Mouse (Mus musculus): ENCODE measurements at regions not wholly inside any gene's neighbourhood (a gene's known extent, or its start where the extent isn't known, plus 50 kb on each side); places are given as distances from the start of the nearest gene placed in this dataset.

DNA sequence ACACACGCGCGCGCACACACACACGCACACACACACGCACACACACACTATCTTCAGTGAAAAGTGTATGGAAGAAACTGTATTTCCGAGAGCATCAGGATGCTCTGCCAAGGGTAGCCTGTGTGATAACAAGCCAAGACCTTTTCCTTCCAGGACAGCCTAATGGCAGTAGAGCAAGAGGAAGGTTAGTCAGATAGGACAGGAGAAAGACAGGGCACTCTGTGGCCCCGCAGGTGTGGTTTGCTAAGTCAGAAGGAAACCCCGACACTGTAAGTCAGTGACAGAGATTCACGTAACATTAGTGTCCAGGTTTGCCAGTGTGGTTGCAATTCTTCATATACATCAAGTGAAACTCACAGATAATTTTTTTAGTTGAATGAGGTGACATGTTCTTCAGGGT lies 92.8 kb downstream of the Rpl14 start:
- H3K4me1 ChIP-seq (ENCODE audit: control insufficient read depth, insufficient read depth, low read length) = peaks cover 8% of the 10 kb centered on the region; the same call in 1 of the 2 replicates
- H3K9ac ChIP-seq (ENCODE audit: low read depth, low read length) = no peak overlapping the region
- no peak overlapping the region for H3K4me2 ChIP-seq (ENCODE audit: low read depth, low read length)
- no peak overlapping the region for H3K27ac ChIP-seq (replicated peaks; ENCODE audit: low read depth, low read length)
- H3K9me3 ChIP-seq (ENCODE audit: control insufficient read depth, low read length) = no peaks in the 10 kb centered on the region
- WGBS = 95% methylated on average over 10 of the region's 10 CpGs
- no peaks in the 10 kb centered on the region for H3K27me3 ChIP-seq (replicated peaks; ENCODE audit: control insufficient read depth, insufficient read depth, low read length)
- H3K36me3 ChIP-seq (ENCODE audit: control insufficient read depth, insufficient read depth, low read length) = no peaks in the 10 kb centered on the region
- ATAC-seq (ENCODE audit: low read depth) (no peak), DNase-seq (ENCODE audit: low spot score) (no peak)
- H3K4me3 ChIP-seq (ENCODE audit: low read depth, low read length) = no peak overlapping the region

DNA sequence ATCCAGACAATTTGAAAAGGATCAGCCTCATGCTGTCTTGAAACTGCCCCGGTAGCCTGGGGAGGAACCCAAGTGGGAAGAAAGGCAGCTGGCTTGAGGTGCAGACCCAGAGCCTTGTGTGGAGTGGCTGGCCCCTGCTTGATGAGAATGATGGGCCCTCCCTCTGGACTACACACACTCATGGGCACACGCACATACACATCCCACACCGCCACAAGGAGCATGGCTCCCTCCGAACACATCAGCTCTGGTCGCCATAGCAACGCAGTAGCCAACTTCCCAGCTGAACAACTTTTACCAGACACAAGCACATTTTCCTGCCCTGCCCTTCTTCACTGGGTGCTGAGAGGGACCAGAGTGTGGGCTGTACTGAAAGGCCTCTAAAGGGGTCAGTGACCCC lies 101.2 kb downstream of the Rpl14 start:
- 0 out of 2 replicates have a peak, but pooled peaks cover 3% of the 10 kb centered on the region for H3K27me3 ChIP-seq (replicated peaks; ENCODE audit: control insufficient read depth, insufficient read depth, low read length)
- WGBS = 33% methylated on average over 6 of the region's 6 CpGs
- no peaks in the 10 kb centered on the region for H3K9me3 ChIP-seq (ENCODE audit: control insufficient read depth, low read length)
- H3K4me2 ChIP-seq (ENCODE audit: low read depth, low read length) = no peak overlapping the region
- DNase-seq (ENCODE audit: low spot score) = peak; percentile 54
- ATAC-seq (ENCODE audit: low read depth) = peak; percentile 54; the same call in 1 of the 2 replicates
- no peaks in the 10 kb centered on the region for H3K36me3 ChIP-seq (ENCODE audit: control insufficient read depth, insufficient read depth, low read length)
- H3K27ac ChIP-seq (replicated peaks; ENCODE audit: low read depth, low read length) = no peak overlapping the region
- no peak overlapping the region for H3K9ac ChIP-seq (ENCODE audit: low read depth, low read length)
- H3K4me1 ChIP-seq (ENCODE audit: control insufficient read depth, insufficient read depth, low read length) = peaks cover 30% of the 10 kb centered on the region
- no peak overlapping the region for H3K4me3 ChIP-seq (ENCODE audit: low read depth, low read length)

DNA sequence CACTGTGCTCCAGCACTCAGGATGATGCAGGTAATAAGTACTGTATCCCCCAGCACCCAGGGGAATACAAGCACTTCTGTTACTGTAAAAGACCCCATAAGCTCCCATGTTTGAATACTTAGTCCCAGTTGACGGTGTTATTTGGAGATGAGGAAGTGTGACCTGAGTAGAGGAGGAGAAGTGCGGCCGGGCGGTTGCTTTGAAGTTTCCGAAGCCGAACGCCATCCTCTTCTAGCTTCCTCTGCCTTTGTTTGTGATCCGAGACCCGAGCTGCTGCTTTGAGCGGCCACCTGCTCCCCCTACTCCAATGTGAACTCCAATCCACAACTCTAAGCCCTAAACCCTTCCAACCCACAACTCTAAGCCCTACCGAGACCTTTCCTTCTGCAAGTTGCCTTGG lies 103.6 kb downstream of the Rpl14 start:
- H3K4me3 ChIP-seq (ENCODE audit: low read depth, low read length) = peak overlapping the region; percentile 22; the same call in 1 of the 2 replicates
- 2% methylated on average over 11 of the region's 11 CpGs for WGBS
- no peaks in the 10 kb centered on the region for H3K9me3 ChIP-seq (ENCODE audit: control insufficient read depth, low read length)
- no peak overlapping the region for H3K27ac ChIP-seq (replicated peaks; ENCODE audit: low read depth, low read length)
- H3K4me1 ChIP-seq (ENCODE audit: control insufficient read depth, insufficient read depth, low read length) = peaks cover 33% of the 10 kb centered on the region
- 0 out of 2 replicates have a peak, but pooled peaks cover 3% of the 10 kb centered on the region for H3K27me3 ChIP-seq (replicated peaks; ENCODE audit: control insufficient read depth, insufficient read depth, low read length)
- DNase-seq (ENCODE audit: low spot score) = no peak
- ATAC-seq (ENCODE audit: low read depth) = no peak
- H3K36me3 ChIP-seq (ENCODE audit: control insufficient read depth, insufficient read depth, low read length) = no peaks in the 10 kb centered on the region
- peak overlapping the region; percentile 50 for H3K4me2 ChIP-seq (ENCODE audit: low read depth, low read length)
- H3K9ac ChIP-seq (ENCODE audit: low read depth, low read length) = no peak overlapping the region

DNA sequence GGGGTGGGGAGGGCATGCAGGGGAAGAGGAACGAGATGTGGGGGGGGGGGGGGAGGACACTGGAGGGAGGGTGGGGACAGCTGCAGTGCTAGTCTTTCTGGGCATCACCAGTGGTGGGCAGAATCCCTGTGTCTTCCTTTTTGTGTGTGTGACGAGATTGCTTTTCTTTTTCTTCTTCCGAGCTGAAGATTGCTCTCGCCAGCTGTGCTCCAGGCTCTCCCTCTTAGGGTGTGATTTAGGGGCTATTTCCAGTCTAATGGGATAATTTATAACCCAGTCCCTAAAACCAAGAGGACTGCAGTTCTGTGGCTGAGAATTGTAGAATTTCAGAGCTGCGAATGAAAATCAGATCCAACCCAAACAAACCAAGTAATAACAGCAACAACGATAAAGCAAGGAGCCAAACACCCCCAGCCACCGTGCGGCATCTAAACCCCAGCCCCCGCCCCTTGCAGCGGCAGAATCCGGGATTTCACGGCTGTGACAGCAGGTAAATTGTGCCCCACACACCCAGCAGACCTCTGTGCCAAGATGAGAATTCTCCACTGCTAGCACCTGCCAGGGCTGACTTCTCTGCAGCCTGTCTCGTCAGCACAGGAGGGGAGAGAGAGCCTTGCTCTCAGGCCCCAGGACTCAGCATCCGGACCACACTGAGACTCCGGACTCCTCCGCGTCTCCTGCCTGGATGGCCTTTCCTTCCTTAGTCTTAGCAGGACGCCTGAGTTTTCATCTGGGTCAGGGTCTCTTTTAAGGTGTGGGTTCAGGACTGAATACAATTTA lies 104.3 kb downstream of the Rpl14 start:
- peak overlapping the region; percentile 50 for H3K4me2 ChIP-seq (ENCODE audit: low read depth, low read length)
- peak; percentile 35; the same call in 1 of the 2 replicates for ATAC-seq (ENCODE audit: low read depth)
- no peaks in the 10 kb centered on the region for H3K36me3 ChIP-seq (ENCODE audit: control insufficient read depth, insufficient read depth, low read length)
- H3K4me1 ChIP-seq (ENCODE audit: control insufficient read depth, insufficient read depth, low read length) = peaks cover 34% of the 10 kb centered on the region
- peak overlapping the region; percentile 22 for H3K4me3 ChIP-seq (ENCODE audit: low read depth, low read length)
- DNase-seq (ENCODE audit: low spot score) = peak; percentile 39
- 4% methylated on average over 17 of the region's 18 CpGs for WGBS
- H3K9ac ChIP-seq (ENCODE audit: low read depth, low read length) = peak overlapping the region; percentile 2; the same call in 1 of the 2 replicates
- no peak overlapping the region for H3K27ac ChIP-seq (replicated peaks; ENCODE audit: low read depth, low read length)
- 0 out of 2 replicates have a peak, but pooled peaks cover 3% of the 10 kb centered on the region for H3K27me3 ChIP-seq (replicated peaks; ENCODE audit: control insufficient read depth, insufficient read depth, low read length)
- H3K9me3 ChIP-seq (ENCODE audit: control insufficient read depth, low read length) = no peaks in the 10 kb centered on the region

DNA sequence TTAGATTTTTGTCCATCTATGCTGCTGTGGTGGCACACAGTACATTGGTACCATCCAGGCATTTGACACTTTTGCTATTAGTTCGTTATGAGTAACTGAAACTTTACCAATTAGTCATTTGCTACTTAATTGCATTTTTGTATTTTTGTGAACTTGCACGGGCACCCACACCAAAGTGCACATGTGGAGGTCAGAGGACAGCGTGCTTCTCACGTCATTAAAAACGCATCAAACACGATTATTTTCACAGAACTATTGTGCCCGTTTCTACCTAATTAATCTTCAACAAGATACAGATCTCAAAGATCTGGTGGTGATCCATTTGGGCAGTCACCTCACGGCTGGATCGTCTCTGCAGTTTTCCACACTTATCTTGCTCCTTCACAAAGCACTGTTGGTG lies 105.1 kb downstream of the Rpl14 start:
- Histone ChIP-seq H3K4me2 (ENCODE audit: low read depth, low read length) (peak overlapping the region; percentile 50), H3K27ac (replicated peaks; ENCODE audit: low read depth, low read length) (no peak overlapping the region), H3K27me3 (replicated peaks; ENCODE audit: control insufficient read depth, insufficient read depth, low read length) (0 out of 2 replicates have a peak, but pooled peaks cover 3% of the 10 kb centered on the region), H3K9me3 (ENCODE audit: control insufficient read depth, low read length) (no peaks in the 10 kb centered on the region), H3K9ac (ENCODE audit: low read depth, low read length) (no peak overlapping the region), H3K36me3 (ENCODE audit: control insufficient read depth, insufficient read depth, low read length) (no peaks in the 10 kb centered on the region), H3K4me3 (ENCODE audit: low read depth, low read length) (no peak overlapping the region), H3K4me1 (ENCODE audit: control insufficient read depth, insufficient read depth, low read length) (peaks cover 34% of the 10 kb centered on the region)
- no peak for ATAC-seq (ENCODE audit: low read depth)
- WGBS = 21% methylated on average over 9 of the region's 9 CpGs
- no peak for DNase-seq (ENCODE audit: low spot score)

DNA sequence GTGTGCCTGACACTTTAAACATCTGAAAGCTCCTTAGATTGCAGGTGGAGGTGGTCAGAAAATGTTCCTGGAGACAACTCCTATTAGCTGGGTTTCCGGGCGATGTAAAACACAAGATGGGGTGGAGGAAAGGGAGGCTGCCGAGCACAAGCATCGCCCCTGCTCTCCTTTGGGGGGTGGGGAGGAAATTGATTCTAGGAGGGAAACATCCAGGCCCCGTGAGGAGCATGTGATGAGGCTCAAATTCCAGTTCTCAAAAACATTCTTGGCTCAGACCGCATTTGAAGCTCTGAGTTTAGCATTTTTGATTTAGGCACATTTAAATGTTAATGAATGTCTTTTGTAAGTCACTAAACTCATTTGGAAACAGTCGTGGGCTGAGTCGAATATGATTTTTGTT lies 105.5 kb downstream of the Rpl14 start:
- no peak overlapping the region for H3K27ac ChIP-seq (replicated peaks; ENCODE audit: low read depth, low read length)

DNA sequence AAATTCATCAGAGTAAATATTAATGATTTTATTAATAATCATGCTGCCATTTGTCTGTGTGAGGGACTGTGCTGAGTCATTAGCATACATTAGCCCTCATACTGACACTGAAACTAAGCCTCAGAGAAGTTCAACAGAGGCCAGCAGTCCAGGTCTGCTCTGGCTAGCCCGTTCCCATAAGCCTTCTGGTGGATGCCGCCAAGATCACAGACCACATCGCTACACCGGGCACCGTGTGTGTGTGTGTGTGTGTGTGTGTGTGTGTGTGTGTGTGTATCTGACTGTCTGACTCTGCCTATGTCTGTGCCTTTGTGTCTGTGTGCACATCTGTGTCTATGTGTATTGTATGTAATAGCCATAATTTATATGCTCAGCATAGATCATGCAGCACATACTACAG lies 106.0 kb downstream of the Rpl14 start:
- Histone ChIP-seq H3K36me3 (ENCODE audit: control insufficient read depth, insufficient read depth, low read length) (no peaks in the 10 kb centered on the region), H3K4me3 (ENCODE audit: low read depth, low read length) (no peak overlapping the region), H3K27me3 (replicated peaks; ENCODE audit: control insufficient read depth, insufficient read depth, low read length) (0 out of 2 replicates have a peak, but pooled peaks cover 3% of the 10 kb centered on the region), H3K9ac (ENCODE audit: low read depth, low read length) (no peak overlapping the region), H3K27ac (replicated peaks; ENCODE audit: low read depth, low read length) (no peak overlapping the region), H3K4me2 (ENCODE audit: low read depth, low read length) (no peak overlapping the region), H3K9me3 (ENCODE audit: control insufficient read depth, low read length) (no peaks in the 10 kb centered on the region), H3K4me1 (ENCODE audit: control insufficient read depth, insufficient read depth, low read length) (peaks cover 34% of the 10 kb centered on the region)
- no peak for DNase-seq (ENCODE audit: low spot score)
- ATAC-seq (ENCODE audit: low read depth) = no peak
- 67% methylated on average over 5 of the region's 5 CpGs for WGBS

More for the DNA sequence above, 105.5 kb downstream of the Rpl14 start:
- 24% methylated on average over 8 of the region's 8 CpGs for WGBS
- DNase-seq (ENCODE audit: low spot score) (peak; percentile 65), ATAC-seq (ENCODE audit: low read depth) (no peak)
- Histone ChIP-seq H3K36me3 (ENCODE audit: control insufficient read depth, insufficient read depth, low read length) (no peaks in the 10 kb centered on the region), H3K9ac (ENCODE audit: low read depth, low read length) (no peak overlapping the region), H3K27me3 (replicated peaks; ENCODE audit: control insufficient read depth, insufficient read depth, low read length) (0 out of 2 replicates have a peak, but pooled peaks cover 3% of the 10 kb centered on the region), H3K4me3 (ENCODE audit: low read depth, low read length) (no peak overlapping the region), H3K4me2 (ENCODE audit: low read depth, low read length) (0 out of 2 replicates have a peak overlapping the region, but pooled peaks have one; percentile 50), H3K9me3 (ENCODE audit: control insufficient read depth, low read length) (no peaks in the 10 kb centered on the region), H3K4me1 (ENCODE audit: control insufficient read depth, insufficient read depth, low read length) (peaks cover 34% of the 10 kb centered on the region)

DNA sequence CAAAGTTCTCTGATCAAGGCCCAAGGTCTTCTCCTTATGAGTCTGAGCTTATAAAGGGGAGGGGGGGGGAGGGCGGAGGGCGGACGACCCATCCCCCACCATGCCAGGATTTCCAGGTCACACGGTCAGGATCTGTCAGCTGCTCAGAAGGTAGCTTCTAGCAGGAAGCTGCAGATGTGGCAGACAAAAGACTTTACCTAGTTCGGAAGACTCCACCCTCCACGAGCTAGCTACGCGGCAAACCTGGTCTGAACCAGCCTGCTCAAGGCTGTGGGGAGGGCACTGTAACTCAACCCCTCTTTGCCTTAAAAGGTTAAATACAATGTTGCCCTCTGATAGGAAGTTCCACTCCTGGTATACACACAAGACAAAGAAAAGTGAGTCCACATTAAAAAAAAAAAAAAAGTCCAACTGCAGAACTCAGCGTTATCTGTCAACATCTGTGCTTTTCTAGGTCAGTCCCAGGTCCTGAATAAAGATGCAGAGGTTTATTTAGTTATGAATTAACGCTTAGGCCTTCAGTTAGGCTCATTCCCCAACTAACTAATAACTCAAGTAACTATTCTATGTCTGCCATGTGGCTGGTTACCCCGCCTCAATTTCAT lies 108.7 kb downstream of the Rpl14 start:
- no peak overlapping the region for H3K4me3 ChIP-seq (ENCODE audit: low read depth, low read length)
- no peak overlapping the region for H3K9ac ChIP-seq (ENCODE audit: low read depth, low read length)
- H3K4me2 ChIP-seq (ENCODE audit: low read depth, low read length) = no peak overlapping the region
- 0 out of 2 replicates have a peak, but pooled peaks have one; percentile 28 for ATAC-seq (ENCODE audit: low read depth)
- H3K27me3 ChIP-seq (replicated peaks; ENCODE audit: control insufficient read depth, insufficient read depth, low read length) = no peaks in the 10 kb centered on the region
- no peaks in the 10 kb centered on the region for H3K36me3 ChIP-seq (ENCODE audit: control insufficient read depth, insufficient read depth, low read length)
- no peaks in the 10 kb centered on the region for H3K9me3 ChIP-seq (ENCODE audit: control insufficient read depth, low read length)
- WGBS = 39% methylated on average over 9 of the region's 11 CpGs
- DNase-seq (ENCODE audit: low spot score) = peak; percentile 40
- H3K4me1 ChIP-seq (ENCODE audit: control insufficient read depth, insufficient read depth, low read length) = peaks cover 26% of the 10 kb centered on the region
- H3K27ac ChIP-seq (replicated peaks; ENCODE audit: low read depth, low read length) = peak overlapping the region; percentile 6; the same call in 1 of the 2 replicates
